Mouse (Mus musculus) forelimb bud, embryonic 11.5 days (tissue): ENCODE results near the gene Slc43a3.

ENCODE experiments used
- DNase-seq: peaks from one replicate; pipeline ENCODE4 v3.0.0-alpha.2; 2012; ENCODE audit warnings: low read depth, low spot score

The Slc43a3 gene

DNA sequence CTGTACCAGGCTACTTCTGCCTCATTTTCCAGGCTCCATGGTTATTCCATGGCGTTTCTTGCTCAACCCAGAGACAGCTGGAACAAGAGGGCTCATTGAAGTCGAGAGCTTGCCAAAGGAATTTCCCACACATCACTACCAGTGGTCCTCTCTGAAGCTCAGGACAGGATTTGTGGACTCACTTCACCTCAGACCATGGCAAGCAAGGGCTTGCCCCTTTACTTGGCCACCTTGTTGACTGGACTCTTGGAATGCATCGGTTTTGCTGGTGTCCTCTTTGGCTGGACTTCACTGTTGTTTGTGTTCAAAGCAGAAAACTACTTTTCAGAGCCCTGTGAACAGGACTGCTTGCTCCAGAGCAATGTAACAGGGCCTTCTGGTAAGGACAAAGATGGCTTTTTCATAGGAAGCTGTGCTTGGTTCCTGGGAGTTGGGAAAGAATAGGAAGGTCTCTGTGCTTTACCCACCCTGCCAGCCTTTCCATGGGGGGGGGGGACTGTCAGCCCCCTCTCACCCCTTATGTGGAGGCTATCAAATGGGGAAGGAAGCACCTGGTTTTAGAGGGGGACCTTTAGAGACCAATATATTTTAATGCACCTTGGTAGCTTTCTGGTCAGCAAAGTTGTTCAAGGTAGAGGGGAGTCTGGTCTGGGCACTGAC lies 1.2 kb downstream of the Slc43a3 start:
- no peak for DNase-seq

DNA sequence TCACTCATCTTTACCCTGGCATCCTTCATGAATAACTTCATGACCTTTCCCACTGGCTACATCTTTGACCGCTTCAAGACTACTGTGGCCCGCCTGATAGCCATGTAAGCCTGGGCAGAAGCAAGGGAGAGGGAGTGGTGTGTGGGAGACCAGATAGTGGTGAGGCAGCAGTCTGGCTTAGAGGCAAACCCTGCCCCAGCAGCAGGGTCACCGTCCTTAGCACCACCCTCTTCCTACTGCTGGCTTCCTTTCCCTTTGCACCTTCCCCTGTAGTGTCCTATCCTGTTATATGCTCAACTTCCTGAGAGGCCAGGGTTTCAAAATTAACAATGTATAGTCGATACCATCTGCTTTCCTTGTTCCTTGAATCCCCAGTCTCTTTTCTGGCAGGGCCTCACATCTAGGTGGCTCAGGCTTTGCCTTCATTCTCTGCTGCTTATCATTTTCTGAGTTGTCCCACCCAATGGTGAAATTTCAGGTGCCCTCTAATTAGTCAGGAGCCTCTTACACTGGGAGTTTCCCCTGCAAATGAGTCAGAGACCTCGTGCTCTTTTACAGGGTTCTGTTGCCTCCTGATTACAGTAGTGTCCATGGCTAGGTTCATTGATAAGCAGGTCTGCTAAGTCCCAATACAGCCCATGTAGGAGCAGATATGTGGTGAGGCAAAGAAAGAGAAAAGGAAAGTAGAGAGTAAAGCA lies 2.0 kb downstream of the Slc43a3 start:
- no peak for DNase-seq

DNA sequence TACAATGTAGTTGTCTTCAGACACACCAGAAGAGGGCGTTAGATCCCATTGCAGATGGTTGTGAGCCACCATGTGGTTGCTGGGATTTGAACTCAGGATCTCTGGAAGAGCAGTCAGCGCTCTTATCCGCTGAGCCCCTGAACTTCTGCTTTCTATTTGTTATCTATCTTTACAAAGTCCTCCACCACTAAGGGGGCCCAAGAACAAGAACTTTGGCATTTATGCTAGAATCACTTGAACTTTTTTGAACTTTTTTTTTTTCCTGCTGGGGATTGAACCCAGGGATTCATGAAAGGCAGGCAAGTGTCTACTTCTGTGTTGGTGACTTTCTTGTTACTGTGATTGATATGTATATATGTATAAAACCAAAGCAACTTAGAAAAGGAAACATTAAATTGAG lies 2.9 kb downstream of the Slc43a3 start:
- no peak for DNase-seq

DNA sequence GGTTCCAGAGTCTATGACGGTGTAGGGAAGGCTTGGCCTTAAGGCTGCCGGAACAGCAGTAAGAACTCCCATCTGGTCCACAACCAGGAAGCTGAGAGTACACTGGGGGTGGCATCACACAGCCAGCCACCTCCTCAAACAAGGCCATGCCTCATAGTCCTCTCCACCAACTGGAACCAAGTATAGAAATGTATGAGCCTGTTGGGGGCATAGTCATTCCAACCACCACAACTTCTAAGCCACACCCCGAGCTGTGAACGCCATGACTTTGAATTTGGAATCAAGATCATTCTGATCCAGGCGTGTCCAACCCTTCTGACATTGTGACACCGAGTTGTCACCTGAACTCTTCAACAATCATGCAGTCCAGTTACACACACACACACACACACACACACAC lies 3.3 kb downstream of the Slc43a3 start:
- DNase-seq, result no peak

DNA sequence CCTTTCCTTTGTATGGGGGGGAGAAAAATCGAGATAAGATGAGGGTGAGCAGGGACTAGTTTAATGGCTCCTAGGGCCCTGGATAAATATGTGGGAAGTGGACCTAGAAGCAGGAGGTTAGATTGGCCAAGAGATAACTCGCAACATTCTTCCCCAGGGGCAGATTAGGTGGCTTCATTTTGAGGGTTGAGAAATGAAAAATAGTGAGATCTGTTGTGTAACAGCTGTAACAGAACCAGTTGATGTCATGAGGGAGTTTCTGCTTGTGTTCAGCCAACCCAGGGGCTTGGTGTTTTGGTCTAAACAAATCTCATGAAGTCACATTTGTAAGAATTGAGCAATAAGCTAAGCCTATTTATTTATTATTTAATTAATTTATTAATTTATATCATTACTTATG lies 5.0 kb downstream of the Slc43a3 start:
- no peak for DNase-seq

DNA sequence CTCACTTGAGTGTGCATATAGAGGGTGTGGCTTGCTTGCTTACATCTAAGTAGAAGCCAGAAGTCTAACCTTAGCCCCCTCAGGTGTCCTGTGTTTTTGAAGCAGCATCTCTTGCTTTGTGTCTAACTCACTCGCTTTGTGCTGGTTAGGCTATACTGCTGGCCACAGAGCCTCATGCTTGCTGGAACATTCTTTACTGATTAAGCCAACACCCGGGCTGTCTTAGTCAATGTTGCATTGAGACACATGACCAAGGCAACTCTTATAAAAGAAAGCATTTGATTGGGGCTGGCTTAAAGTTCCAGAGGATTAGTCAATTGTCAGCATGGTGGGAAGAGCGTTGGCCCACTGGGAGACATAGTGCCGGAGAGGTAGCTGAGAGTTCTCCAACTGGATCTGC lies 5.4 kb downstream of the Slc43a3 start:
- no peak for DNase-seq

DNA sequence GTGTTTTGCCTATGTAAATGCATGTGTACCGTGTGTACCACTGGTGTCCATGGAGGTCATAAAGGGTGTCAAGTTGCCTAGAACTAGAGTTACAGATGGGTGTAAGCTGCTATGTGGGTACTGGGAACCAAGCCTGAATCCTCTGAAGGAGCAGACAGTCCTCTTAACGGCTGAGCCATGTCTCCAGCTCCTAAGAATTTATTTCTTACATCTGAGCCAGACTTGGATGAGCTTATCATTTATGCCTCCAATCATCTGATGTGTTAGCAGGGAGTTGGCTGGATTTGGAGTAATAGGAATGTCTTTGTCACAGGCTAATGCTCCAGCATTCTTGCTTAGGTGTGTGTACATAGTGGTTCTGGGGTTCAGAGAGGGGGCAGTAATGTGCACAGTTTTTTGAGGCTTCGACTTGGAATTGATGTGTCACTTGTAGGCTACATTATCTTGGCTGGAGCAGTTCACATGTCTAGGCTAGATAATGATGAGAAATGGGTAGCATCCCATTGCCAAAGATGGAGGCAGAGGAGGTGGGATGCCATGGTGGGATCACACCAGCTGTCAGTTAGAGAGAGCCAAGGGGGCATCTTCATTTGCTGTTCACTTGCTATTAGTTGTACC lies 10.9 kb downstream of the Slc43a3 start:
- no peak for DNase-seq

DNA sequence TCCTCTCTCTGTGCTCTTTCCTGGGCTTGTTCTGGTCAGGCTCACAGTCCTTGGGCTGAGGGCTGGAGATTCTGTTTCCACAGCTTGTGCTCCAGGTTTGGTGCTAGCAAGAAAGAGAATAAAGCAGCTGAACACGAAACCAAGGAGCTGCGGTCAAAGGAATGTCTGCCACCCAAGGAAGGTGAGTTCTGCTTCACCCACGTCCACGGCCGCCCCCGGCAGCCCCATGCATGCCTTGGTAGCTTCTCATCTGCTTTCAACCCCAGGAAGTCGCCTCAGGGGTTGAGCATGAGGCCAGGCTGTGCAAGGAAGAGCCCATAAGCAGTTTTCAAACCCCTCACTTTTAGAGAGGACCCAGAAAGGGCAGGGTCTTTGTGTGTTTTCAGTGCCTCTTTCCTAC lies 11.9 kb downstream of the Slc43a3 start:
- DNase-seq, result no peak

DNA sequence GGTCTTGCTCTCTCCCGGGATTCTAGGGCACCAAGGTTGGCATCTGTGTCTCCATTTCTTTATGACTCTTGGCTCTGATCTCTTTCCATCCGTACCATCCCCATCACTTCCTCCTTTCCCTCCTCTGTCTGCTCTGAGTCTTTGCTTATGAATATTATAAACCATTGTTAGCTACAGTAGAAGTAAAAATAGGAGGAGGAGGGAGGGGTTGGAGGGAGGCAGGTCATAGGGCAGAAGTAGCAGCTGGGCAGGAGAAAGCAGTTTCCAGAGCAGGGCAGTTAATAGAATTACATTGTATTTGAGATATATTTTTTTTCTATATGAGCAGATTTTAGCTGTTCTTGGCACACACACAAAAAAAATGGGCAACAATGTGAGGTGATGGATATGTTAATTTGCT lies 12.3 kb downstream of the Slc43a3 start:
- DNase-seq, result no peak

DNA sequence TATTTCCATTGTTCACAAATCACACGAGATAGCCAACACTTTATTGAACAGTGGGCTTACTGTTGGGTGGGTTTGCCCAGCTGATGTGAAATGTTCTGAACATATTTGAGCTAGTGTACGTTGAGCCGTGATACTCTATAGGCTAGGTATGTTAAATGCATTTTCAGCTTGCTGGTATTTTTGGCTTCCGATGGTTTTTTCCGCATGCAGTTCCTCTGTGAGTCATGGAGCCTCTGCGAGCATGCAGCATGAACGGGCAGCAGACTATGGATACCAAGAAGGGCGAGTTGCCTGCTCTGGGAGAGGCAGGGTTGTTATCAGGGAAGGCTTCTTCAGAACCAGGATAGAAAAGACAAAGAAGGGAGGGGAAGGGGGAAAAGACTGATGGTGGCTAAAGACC lies 14.6 kb downstream of the Slc43a3 start:
- no peak for DNase-seq

DNA sequence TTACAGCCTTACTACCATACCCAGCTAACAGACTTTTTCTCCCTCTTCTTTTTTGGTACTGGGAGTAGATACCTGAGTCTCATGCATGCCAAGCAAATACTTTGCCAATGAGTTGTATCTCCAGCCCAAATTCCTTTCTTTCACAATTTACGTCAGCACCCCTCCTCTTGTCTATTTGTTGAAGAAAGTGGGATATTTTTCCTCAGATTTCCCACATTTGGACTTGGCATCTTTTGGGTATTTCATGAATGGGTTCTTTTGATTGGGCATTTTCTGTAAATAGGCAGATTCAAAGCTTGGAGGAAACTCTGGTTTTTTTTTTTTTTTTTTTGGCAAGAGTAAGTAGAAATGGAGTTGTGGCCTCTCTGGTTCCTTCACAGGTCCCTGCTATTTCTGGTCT lies 15.9 kb downstream of the Slc43a3 start:
- no peak for DNase-seq

DNA sequence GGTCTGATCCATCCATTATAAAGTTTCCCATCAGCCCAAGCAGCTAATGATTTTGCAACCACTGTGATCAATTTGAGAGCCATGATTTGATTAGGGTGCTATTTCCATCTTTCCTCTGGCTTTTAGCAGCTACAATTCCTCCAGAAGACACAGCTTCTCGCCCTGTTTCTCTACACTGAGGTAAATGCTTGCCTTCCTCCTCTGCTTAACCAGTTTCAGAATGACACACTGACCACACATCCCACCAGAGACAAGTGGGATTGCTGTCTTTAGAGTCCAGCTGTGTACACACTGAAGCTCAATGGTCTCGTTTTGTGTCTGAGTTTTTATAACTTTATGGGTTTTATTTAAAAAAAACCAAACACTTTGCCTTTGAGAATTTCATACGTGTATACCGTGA lies 16.3 kb downstream of the Slc43a3 start:
- DNase-seq, result no peak

DNA sequence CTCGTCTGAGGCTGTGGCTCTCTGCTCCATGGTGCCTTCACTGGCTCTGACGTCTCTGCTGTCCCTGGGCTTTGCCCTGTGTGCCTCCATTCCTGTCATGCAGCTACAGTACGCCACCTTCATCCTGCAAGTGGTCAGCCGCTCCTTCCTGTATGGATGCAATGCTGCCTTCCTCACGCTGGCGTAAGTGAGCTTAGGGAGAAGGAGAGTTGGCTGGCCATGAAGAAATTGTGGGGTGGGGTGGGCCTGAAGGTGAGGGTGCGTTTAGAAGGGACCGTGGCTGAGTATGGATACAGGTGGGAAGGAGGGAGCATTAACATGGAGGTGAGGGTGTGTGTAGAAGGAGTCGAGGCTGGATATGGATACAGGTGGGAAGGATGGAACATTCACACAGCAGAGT lies 19.1 kb downstream of the Slc43a3 start:
- no peak for DNase-seq

DNA sequence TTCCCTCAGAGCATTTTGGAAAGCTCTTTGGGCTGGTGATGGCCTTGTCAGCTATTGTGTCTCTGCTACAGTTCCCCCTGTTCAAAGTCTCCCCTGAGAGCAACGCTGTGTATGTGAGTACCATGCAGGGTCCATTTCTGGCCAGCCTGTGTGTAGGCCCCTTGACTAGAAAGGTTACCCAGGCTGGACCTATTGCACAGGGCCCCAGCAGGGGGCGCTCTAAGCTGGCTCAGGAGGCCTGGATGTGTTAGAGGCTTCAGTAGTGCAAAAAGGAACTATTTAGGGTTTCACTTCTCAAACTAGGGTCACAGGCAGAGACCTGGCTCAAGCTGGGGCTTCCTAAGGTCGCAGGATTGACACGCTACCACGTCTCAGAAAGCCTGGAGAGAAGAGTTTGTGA lies 19.9 kb downstream of the Slc43a3 start:
- peak; percentile 34 for DNase-seq

DNA sequence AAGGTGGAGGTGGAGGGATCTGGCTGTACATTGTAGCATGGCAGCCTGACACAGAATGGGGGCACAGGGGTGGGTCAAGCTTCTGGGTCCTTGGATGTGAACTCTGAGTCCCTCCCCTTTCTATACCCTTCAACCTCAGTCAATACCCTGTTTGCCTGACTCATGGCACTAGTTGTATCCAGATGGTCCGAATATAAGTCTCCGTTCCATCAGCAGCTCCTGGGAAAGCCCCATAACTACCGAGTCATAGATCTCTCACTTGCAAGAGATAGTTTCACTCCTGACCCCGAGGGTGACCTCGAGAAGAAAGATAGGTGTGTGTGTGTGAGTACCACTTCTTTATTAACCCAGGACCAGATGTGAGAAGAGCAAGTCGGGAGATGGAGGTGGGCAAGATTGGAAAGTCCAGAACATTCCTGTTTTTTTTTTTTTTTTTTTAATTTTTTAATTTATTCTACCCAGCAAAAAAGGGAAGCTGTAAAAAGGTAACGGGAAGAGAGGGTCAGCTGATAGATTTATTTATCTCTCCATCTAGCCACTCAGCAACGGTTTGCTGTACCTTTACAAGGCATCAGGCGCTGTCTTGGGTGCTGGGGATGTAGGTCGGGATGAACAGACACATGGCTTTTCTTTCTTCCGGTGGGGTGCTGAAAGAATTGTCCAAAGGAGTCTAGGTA lies 22.3 kb downstream of the Slc43a3 start:
- no peak for DNase-seq

DNA sequence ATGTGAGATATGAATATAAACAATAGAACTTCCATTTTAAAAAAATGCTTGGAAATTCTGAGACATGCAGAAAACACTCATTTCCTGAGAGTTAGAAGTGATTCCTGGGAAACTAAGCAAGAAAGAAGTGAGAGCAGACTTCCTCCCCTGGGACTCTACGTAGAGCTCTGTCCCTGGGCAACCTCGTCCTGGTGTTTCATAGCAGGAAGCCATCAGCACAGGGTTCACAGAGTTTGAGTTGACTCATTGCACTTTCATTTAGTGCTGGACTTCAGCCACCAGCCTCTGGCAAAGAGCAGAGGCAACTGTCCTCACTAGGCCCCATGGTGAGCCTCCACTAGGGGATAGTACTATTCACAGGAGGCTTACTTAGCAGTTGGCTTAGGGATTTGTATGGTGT lies 24.9 kb downstream of the Slc43a3 start:
- DNase-seq, result no peak

DNA sequence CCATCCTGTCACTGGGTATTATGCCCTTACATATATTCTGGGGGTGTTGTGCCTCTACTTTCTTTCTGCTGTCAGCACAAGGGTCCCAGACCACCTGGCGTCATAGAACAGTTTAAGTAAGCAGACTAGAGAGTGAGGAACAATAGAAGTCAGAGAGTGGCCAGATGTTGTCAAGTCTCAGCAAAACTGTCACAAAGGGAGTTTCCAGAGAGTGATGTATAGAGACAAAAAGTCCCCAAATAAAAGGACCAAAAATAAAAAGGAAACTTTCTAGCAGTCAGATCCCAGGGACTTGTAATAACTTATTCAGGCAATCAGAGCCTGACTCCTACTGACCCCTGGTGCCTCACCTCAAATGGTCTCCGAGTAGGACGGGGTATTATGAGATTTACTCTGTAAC lies 25.5 kb downstream of the Slc43a3 start:
- DNase-seq, result no peak

DNA sequence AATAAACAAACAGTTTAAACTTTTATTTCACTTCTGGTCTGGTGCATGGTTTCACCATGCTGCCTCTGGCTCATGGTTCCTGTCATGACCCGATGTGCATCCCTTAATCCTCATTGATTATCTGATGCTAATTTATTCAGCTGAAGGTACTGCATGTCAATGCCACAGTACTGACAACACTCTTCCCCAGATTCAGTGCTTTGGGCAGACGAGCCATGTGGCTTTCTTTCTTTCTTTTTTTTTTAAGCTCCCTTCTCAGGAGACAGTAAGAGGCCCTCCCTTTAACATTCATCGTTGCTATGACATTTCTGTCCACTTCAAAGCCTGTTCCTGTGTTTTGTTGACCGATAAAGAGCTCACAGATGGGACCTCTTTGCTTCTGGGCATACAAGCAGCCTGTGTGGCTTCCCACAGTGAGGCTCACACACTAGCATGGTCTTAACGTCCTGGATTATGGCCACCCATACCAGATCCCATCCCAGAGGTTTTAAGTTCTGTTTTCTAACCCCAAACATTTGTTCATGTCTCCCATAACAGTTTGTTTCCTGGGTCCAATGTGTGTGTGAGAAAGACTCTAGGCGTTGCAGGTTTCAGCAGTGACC lies 26.6 kb downstream of the Slc43a3 start:
- DNase-seq, result no peak

DNA sequence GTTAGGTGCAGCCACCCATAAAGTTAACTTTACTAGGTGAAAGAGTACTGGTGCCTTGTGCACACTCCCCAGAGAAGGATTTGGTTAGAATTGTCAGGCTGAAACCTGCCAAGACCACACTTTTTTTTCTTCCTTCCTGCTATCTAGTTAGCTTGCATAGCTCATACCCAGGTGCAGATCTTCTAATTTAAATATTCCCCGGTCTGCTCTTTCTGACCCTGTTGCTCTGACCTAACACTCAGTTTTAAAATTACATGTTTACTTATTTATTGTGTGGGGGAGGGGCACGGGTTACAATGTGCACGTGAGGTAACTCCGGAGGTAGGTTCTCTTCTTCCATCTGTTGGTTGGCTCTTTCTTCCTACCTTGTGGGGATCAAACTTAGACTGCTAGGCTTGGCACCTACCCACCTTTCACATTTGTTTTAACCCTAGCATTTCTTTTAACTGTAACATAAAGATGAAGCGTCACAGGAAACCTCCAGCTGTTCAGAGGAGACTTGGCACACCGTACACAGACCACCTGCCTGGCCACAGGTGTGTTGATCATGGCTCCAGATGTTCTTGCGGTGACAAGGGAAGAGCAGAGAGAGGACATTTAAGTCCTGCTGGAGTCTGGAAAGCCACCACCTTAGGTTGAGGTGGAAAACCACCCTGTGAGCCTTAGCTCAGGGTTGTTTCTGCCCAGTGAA lies 27.9 kb downstream of the Slc43a3 start:
- no peak for DNase-seq

DNA sequence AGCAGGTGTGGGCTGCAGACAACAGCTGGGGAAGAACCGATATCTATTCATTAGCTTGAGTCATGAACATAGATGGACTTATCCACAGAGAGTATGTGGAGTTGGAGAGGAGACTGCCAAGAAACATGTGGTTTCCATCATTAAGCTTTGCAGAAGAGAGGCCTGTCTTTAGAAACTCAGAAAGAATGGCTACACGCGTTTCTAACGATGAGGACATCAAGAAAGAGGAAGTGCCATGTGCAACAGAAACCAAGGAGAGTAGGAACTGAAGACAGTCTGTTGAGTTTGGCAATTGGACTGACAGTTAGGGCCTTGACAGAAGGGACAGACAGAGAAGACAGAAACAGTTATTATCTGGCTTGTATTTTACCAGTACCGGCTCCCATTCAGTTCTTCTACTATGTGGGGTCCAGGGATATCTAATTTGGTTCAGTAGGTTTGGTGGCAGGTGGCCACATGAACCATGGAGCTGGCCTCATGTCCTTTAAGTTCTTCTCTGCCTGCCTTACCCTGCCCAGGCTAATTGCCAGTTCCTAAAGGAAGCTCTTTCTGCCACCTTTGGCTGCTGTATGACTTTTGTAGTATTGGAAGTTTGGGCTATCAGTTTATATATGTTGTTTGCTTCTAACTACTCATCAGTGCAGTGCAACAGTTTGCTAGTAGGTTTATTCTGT lies 31.1 kb downstream of the Slc43a3 start:
- no peak for DNase-seq

DNA sequence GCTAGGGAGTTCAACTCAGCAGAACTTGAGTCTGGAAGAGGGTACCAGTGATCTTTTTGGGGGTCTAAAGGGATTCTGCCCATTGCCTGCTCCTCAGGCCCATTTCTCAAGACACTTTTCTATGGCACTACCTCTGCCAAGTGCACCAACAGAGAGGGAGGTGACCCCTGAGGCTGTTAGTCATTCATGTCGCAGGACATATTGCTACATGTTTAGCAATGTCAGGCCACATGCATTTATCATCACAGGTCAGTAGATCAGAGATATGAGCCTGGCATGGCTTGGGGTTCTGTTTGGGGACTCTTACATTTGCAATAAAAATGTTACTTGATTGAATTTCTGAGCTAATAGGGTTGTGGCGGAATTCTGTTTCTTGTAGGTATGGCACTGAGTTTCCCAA lies 39.2 kb downstream of the Slc43a3 start:
- DNase-seq, result no peak
